In genomic region chr17:35021842-35022477, GRCm38 (mm10) we compare ENCODE assay signal across 8 mouse cellular contexts. TPM values are rescaled to one million over a fixed set of nuclear protein-coding genes. Genes with fewer than 3 reads are reported as not detected.
A peak's percentile ranks its signal among the peaks of the same experiment; 100 is the strongest.
DNase-seq lines count a peak whose midpoint lies in the region; ATAC-seq and TF ChIP-seq lines count a peak whose summit lies in the region.

No protein-coding gene starts in this region.

- WGBS in liver, adult 2 months = 55% methylated on average over 6 of the region's 6 CpGs
- 41% methylated on average over 6 of the region's 6 CpGs for WGBS in stomach, embryonic 14.5 days

- peak; percentile 61 to 67 for DNase-seq in heart, adult 9 months (ENCODE audit: low spot score in 2 of 2)
- peak; percentile 32 for DNase-seq in liver, adult 2 months (ENCODE audit: extremely low read depth, low read depth, low spot score)
- DNase-seq in adrenal gland, postnatal 25 days = no peak
- DNase-seq in right cerebral cortex, adult 18-20 months = no peak
- DNase-seq in left cerebral cortex, postnatal 14 days (ENCODE audit: low spot score in 2 of 2) = no peak

- no peak overlapping the region for H3K9ac ChIP-seq in liver, adult 2 months (ENCODE audit: low read depth, low read length)
- H3K9ac ChIP-seq in stomach, embryonic 14.5 days (replicated peaks; ENCODE audit: low read depth, low read length) = no peak overlapping the region

- H3K4me3 ChIP-seq in megakaryocyte, embryonic 14.5 days (replicated peaks) = peak overlapping the region; percentile 53
- no peak overlapping the region for H3K4me3 ChIP-seq in liver, adult 2 months (ENCODE audit: insufficient read depth, low read depth, low read length)
- no peak overlapping the region for H3K4me3 ChIP-seq in stomach, embryonic 14.5 days (ENCODE audit: low read depth, low read length)

- no peak for ATAC-seq in megakaryocyte, adult 5-6 weeks (ENCODE audit: poor library complexity, severe bottlenecking)
- no peak for ATAC-seq in stomach, embryonic 14.5 days (ENCODE audit: insufficient number of reproducible peaks, insufficient read depth, low FRiP score, low read depth)

- TF ChIP-seq POLR2A in liver, adult 2 months (IDR thresholded peaks at IDR 0.05; ENCODE audit: extremely low read depth, insufficient read depth, low read length) = no peak

- no peak overlapping the region for H3K4me2 ChIP-seq in stomach, embryonic 14.5 days (replicated peaks; ENCODE audit: low read depth, low read length)

- H3K36me3 ChIP-seq in megakaryocyte, embryonic 14.5 days (replicated peaks; ENCODE audit: low read length) = peaks cover 12% of the 10 kb centered on the region
- no peaks in the 10 kb centered on the region for H3K36me3 ChIP-seq in liver, adult 2 months (ENCODE audit: control insufficient read depth, insufficient read depth, low read length)
- H3K36me3 ChIP-seq in stomach, embryonic 14.5 days (ENCODE audit: control insufficient read depth, insufficient read depth, low read length) = no peaks in the 10 kb centered on the region; the same call in 1 of the 2 replicates

- intact Hi-C loops in left cerebral cortex, postnatal 14 days (cut with DNase I) = loop anchor here (1.0 to 2.0 kb wide), 2 partner anchors 37 to 85 kb away; partner anchors contain the start of gene Ddah2

- peaks cover 15% of the 10 kb centered on the region for H3K27me3 ChIP-seq in megakaryocyte, embryonic 14.5 days (replicated peaks)
- H3K27me3 ChIP-seq in liver, adult 2 months (ENCODE audit: control insufficient read depth, insufficient read depth, low read length) = no peaks in the 10 kb centered on the region
- no peaks in the 10 kb centered on the region for H3K27me3 ChIP-seq in stomach, embryonic 14.5 days (ENCODE audit: control insufficient read depth, insufficient read depth, low read length)

- H3K79me2 ChIP-seq in liver, adult 2 months (ENCODE audit: control insufficient read depth, insufficient read depth, low read length) = no peaks in the 10 kb centered on the region

- 0 out of 2 replicates have a peak, but pooled peaks have one; percentile 15 for TF ChIP-seq CTCF in liver, adult 2 months (IDR thresholded peaks at IDR 0.05; ENCODE audit: low read depth, low read length)

- H3K4me1 ChIP-seq in megakaryocyte, embryonic 14.5 days = peaks cover 84% of the 10 kb centered on the region
- H3K4me1 ChIP-seq in liver, adult 2 months (ENCODE audit: control insufficient read depth, insufficient read depth, low read length) = no peaks in the 10 kb centered on the region
- peaks cover 9% of the 10 kb centered on the region for H3K4me1 ChIP-seq in stomach, embryonic 14.5 days (ENCODE audit: control insufficient read depth, insufficient read depth, low read length)

- no peaks in the 10 kb centered on the region for H3K9me3 ChIP-seq in megakaryocyte, embryonic 14.5 days
- H3K9me3 ChIP-seq in stomach, embryonic 14.5 days (ENCODE audit: control insufficient read depth, low read depth, low read length) = no peaks in the 10 kb centered on the region

- peak overlapping the region; percentile 67; the same call in 1 of the 2 replicates for H3K27ac ChIP-seq in liver, adult 2 months (replicated peaks; ENCODE audit: insufficient read depth, low read depth, low read length)
- peak overlapping the region; percentile 49; the same call in 1 of the 2 replicates for H3K27ac ChIP-seq in stomach, embryonic 14.5 days (ENCODE audit: low read length)

RNA-seq across cellular contexts. Expression of gene Vwa7, which starts 5.6 kb away (rescaled TPM):
- 0.38 and 0.40 TPM in 2 replicates for polyA plus RNA-seq in megakaryocyte, embryonic 14.5 days (2012; ENCODE audit: insufficient read depth, low replicate concordance)
- 0.07 TPM in 1 of 2 replicates, not detected in the other for total RNA-seq in megakaryocyte, adult 5-6 weeks (2015)
- total RNA-seq in megakaryocyte, adult 5-6 weeks (2017) = 0.11 TPM in 1 of 2 replicates, not detected in the other
- total RNA-seq in liver, adult 2 months (2014; rRNA removed) = 0.07 and 0.09 TPM in 2 replicates
- 0.16 and 0.27 TPM in 2 replicates for polyA plus RNA-seq in liver, adult 2 months (2012; rRNA removed)
- polyA plus RNA-seq in stomach, embryonic 14.5 days (2014; fragmentation: Nextera tagmentation; extraction: Ambion mirVana) = 0.18 and 0.22 TPM in 2 replicates
- 0.57 and 0.97 TPM in 2 replicates for total RNA-seq in adrenal gland, postnatal 25 days (2021)
- under 1 TPM; 0.17 to 0.24 TPM for total RNA-seq in left cerebral cortex, postnatal 14 days (2021)

RNA-seq across cellular contexts. Expression of gene Sapcd1, which starts 5.9 kb away (rescaled TPM):
- 4.1 and 5.4 TPM in 2 replicates for polyA plus RNA-seq in megakaryocyte, embryonic 14.5 days (2012; ENCODE audit: insufficient read depth, low replicate concordance)
- total RNA-seq in megakaryocyte, adult 5-6 weeks (2015) = 1.4 and 1.5 TPM in 2 replicates
- 0.22 TPM in 1 of 2 replicates, not detected in the other for total RNA-seq in megakaryocyte, adult 5-6 weeks (2017)
- total RNA-seq in liver, adult 2 months (2014; rRNA removed) = 0.54 TPM in 1 of 2 replicates, not detected in the other
- 0.66 TPM in 1 of 2 replicates, not detected in the other for polyA plus RNA-seq in liver, adult 2 months (2012; rRNA removed)
- 16.3 and 21.3 TPM in 2 replicates for polyA plus RNA-seq in stomach, embryonic 14.5 days (2014; fragmentation: Nextera tagmentation; extraction: Ambion mirVana)
- 0.61 TPM in 1 of 2 replicates, not detected in the other for total RNA-seq in adrenal gland, postnatal 25 days (2021)
- under 1 TPM in 1 of 2 experiments, not detected in 1; 0.92 TPM for total RNA-seq in left cerebral cortex, postnatal 14 days (2021)

RNA-seq across cellular contexts. Expression of gene Vars, which starts 21.2 kb away (rescaled TPM):
- 188 and 650 TPM in 2 replicates for polyA plus RNA-seq in megakaryocyte, embryonic 14.5 days (2012; ENCODE audit: insufficient read depth, low replicate concordance)
- total RNA-seq in megakaryocyte, adult 5-6 weeks (2015) = 42.2 and 61.8 TPM in 2 replicates
- 110 and 165 TPM in 2 replicates for total RNA-seq in megakaryocyte, adult 5-6 weeks (2017)
- 11.8 and 27.5 TPM in 2 replicates for total RNA-seq in liver, adult 2 months (2014; rRNA removed)
- polyA plus RNA-seq in liver, adult 2 months (2012; rRNA removed) = 39.8 and 52.7 TPM in 2 replicates
- polyA plus RNA-seq in stomach, embryonic 14.5 days (2014; fragmentation: Nextera tagmentation; extraction: Ambion mirVana) = 84.0 and 92.3 TPM in 2 replicates
- total RNA-seq in adrenal gland, postnatal 25 days (2021) = 62.4 and 64.8 TPM in 2 replicates
- total RNA-seq in left cerebral cortex, postnatal 14 days (2021) = 10 to 100 TPM; 43.1 to 48.6 TPM

RNA-seq across cellular contexts. Expression of gene Msh5, which starts 24.6 kb away (rescaled TPM):
- polyA plus RNA-seq in megakaryocyte, embryonic 14.5 days (2012; ENCODE audit: insufficient read depth, low replicate concordance) = 10.5 and 10.9 TPM in 2 replicates
- 7.4 and 7.5 TPM in 2 replicates for total RNA-seq in megakaryocyte, adult 5-6 weeks (2015)
- total RNA-seq in megakaryocyte, adult 5-6 weeks (2017) = 3.6 and 6.3 TPM in 2 replicates
- total RNA-seq in liver, adult 2 months (2014; rRNA removed) = 1.0 and 2.0 TPM in 2 replicates
- 1.1 and 3.9 TPM in 2 replicates for polyA plus RNA-seq in liver, adult 2 months (2012; rRNA removed)
- 3.6 and 3.8 TPM in 2 replicates for polyA plus RNA-seq in stomach, embryonic 14.5 days (2014; fragmentation: Nextera tagmentation; extraction: Ambion mirVana)
- total RNA-seq in adrenal gland, postnatal 25 days (2021) = 1.3 and 1.6 TPM in 2 replicates
- total RNA-seq in left cerebral cortex, postnatal 14 days (2021) = under 1 TPM; 0.59 to 0.75 TPM

RNA-seq across cellular contexts. Expression of gene Clic1, which starts 27.8 kb away (rescaled TPM):
- 244 and 373 TPM in 2 replicates for polyA plus RNA-seq in megakaryocyte, embryonic 14.5 days (2012; ENCODE audit: insufficient read depth, low replicate concordance)
- total RNA-seq in megakaryocyte, adult 5-6 weeks (2015) = 415 and 463 TPM in 2 replicates
- 386 and 405 TPM in 2 replicates for total RNA-seq in megakaryocyte, adult 5-6 weeks (2017)
- total RNA-seq in liver, adult 2 months (2014; rRNA removed) = 15.9 and 20.3 TPM in 2 replicates
- polyA plus RNA-seq in liver, adult 2 months (2012; rRNA removed) = 12.2 and 16.8 TPM in 2 replicates
- 83.0 and 88.5 TPM in 2 replicates for polyA plus RNA-seq in stomach, embryonic 14.5 days (2014; fragmentation: Nextera tagmentation; extraction: Ambion mirVana)
- 79.7 and 90.5 TPM in 2 replicates for total RNA-seq in adrenal gland, postnatal 25 days (2021)
- total RNA-seq in left cerebral cortex, postnatal 14 days (2021) = 10 to 100 TPM; 10.1 to 13.8 TPM

Comparison
In these comparisons a context has a peak if more than half of its experiments do, and no peak if none do; other contexts are left out.
1. DNase-seq: peak in heart, adult 9 months (2 of 2) and liver, adult 2 months (single experiment); none in adrenal gland, postnatal 25 days (single experiment), right cerebral cortex, adult 18-20 months (single experiment) and left cerebral cortex, postnatal 14 days (0 of 2).